Mouse (Mus musculus): ENCODE data around the gene Rere.
"Not testable (repeated sequence)": the region's sequence is repeated elsewhere in the genome, so short reads cannot be mapped to it uniquely, and the experiment has no call there.

Gene Rere

DNA sequence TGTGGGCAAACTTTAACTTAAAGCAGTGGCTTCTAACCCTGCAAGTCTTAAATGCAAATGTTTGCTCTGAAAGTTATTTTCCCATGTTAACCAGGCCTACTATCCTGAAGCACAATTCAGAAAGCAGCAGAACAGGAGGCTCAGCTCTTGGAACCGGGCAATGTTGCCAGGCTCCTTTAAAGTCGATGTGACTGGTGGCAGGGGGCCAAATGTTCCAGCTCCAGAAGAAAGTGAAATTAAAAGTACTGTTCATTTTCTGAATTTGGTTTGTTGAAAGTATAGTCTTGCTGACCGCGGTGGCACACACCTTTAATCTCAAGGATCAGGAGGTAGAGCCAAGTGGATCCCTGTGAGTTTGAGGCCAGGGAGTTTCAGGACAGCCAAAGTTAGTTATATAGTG lies 180.9 kb downstream of the Rere start:
- DNase-seq (ENCODE audit: low spot score), result peak; percentile 17

DNA sequence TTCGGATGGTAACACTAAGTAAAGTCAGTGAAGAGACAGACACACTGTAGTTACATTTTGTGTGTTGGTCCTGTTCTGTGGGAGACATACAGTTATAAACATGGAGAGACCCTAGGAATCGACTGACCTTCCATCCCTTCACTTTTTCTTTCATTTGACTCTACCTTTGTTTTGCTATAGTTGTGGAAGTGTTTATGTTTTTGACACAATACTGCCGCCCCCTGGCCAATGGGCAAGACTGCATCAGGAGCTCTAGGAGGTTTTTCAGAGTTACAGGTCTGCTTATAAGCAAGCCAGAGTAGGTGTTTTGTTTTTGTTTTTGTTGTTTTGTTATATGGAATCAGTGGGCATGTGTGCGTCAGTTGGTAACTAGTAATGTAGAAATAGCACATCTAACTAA lies 184.3 kb downstream of the Rere start:
- DNase-seq (ENCODE audit: low spot score), result peak; percentile 54

GRCm38 (mm10) chr4:150469274-150469673 lies 187.8 kb downstream of the Rere start:
- no peak for DNase-seq (ENCODE audit: low spot score)

GRCm38 (mm10) chr4:150470674-150471328 lies 189.4 kb downstream of the Rere start:
- DNase-seq (ENCODE audit: low spot score), result no peak

GRCm38 (mm10) chr4:150472751-150473436 lies 191.4 kb downstream of the Rere start:
- DNase-seq (ENCODE audit: low spot score), result no peak

DNA sequence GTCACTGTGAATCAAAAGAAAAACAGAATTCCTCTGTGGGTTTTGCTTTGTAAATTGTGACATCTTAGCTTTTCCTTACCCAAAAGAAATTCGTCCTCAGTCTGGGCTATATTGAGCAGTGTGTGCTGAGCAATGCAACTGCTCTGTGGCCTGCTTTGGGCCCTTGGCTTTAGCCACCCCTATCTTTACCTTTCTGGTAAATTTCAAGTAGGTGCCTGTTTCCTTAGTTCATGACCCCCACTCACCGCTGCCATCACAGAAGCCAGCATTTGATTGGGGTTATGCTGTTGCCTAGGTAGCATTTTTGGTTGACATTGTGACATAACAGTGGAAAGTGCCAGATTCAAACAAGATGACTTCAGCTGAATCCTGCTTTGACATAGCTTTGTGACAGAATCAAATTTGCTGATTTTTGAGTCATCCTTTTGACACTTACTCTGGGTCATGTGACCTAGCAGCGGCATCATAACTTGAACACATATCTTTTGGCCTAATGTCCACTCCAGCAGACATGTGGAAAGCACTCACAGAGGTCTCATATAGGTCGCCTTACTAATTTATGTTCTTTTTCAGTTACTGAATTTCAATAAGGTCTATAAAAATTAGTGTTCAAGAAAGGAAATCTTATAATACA lies 192.1 kb downstream of the Rere start:
- no peak for DNase-seq (ENCODE audit: low spot score)

DNA sequence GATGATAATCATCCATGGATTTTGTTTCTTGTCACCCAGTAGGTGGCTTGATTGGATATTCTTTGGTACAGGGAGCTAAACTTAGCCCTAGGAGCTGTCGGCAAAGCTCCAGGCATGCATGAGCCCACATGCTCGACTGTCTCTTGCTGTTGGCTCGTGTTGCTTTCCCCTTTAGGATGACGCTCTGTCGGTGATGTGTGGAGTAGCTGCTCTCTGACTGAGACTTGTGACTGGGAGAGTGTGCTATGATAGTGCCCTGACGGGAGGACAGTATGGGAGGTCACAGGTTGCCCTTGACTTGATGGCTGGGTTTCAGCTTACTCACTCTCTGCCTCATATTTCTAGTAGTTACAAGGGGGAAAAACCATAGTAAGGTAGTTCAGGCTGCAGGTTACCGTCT lies 192.6 kb downstream of the Rere start:
- no peak for DNase-seq (ENCODE audit: low spot score)

- no peak for DNase-seq (ENCODE audit: low spot score)
These were observed 194.8 kb downstream of the Rere start for GRCm38 (mm10) chr4:150476258-150476657.

GRCm38 (mm10) chr4:150478006-150478405 lies 196.6 kb downstream of the Rere start:
- DNase-seq (ENCODE audit: low spot score), result no peak

GRCm38 (mm10) chr4:150483081-150483480 lies 201.6 kb downstream of the Rere start:
- DNase-seq (ENCODE audit: low spot score), result not testable (repeated sequence)

DNA sequence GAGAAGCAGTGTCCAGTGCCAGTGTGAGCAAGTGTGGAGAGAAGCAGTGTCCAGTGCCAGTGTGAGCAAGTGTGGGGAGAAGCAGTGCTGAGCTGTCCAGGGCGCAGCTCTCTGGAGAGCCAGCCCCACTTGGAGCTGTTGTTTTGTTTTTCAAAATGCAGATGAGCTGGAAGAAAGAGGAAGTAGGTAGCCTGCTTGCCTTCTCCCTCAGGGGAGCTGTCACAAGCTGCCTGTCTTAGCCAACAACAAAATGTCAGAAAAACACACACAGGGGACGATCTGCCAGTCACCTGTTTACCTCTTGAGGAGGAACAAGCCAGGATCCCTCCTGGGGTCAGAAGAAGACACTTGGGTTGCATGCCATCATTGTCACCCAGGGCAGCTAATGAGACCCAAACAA lies 204.7 kb downstream of the Rere start:
- DNase-seq (ENCODE audit: low spot score), result no peak

DNA sequence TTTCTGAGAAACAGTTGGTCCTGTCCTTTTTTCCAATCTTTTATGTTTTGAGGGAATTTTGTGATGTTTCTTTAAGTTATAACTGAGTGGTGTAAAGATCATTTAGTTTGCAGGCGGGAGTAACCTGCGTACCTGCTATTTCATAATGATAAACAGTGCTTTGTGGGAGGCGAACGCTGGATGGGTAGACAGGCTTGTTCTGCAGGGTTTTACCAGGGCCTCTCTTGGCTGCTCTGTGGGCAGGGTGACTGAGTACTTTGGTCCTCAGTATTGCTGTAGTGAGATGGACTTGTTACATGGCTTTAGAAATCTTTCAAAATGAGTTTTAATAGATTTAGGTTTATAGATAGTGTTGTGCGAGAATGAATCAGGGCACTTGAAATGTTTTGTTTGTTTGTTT lies 205.7 kb downstream of the Rere start:
- DNase-seq (ENCODE audit: low spot score), result no peak

DNA sequence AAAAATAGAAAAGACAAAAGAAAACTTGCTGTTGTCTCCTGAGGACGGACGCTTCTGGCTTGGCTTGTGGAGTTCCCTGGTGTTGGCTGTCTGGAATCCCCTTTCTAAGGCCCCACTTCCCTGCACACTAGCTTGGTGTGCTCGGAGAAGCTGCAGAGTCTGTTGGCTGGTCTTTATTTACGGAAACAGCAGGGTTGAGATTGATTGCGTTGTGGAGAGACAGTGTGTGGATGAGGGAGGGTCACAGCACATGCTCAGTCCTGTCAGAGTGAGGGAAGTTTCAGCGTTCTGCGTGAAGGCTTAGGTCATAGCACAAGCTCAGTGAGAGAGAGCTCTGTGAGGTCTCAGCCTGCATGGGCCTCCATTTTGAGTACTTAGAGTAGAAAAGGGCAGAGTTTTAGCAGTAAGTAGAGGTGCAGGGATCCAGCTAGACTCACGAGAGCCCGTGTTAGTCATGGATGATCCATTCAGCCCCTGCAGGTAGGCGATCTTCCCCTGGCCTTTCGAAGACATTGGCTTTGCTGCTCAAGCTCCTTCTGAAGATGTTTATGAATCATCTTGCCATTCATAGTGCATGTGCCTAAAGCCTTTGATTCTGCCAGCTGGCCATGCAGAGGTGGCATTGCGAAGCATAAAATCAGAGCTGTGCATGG lies 206.8 kb downstream of the Rere start:
- DNase-seq (ENCODE audit: low spot score), result peak; percentile 55

- no peak for DNase-seq (ENCODE audit: low spot score)
These were observed 207.3 kb downstream of the Rere start for GRCm38 (mm10) chr4:150488767-150489166.

DNA sequence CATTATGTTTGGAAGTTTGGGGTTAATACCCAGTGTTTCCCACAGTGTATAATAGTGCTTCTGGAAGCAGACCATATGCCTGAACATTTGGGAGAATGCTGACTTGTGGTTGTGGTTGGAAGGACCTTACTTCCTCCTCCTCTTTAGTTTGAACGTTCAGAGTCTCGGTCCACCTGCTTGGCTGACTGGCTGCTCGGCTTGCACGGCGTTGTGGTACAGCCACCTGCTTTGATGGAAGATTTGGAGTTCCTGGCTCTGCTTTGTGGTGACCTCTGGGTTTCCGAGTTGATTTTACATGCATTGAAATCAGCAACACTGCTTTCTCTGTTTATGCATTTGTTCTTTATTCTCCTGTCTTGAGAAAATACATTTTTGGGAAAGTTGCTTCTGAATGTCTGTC lies 208.6 kb downstream of the Rere start:
- no peak for DNase-seq (ENCODE audit: low spot score)

GRCm38 (mm10) chr4:150491710-150492109 lies 210.3 kb downstream of the Rere start:
- no peak for DNase-seq (ENCODE audit: low spot score)

GRCm38 (mm10) chr4:150493258-150493937 lies 212.0 kb downstream of the Rere start:
- no peak for DNase-seq (ENCODE audit: low spot score)

DNA sequence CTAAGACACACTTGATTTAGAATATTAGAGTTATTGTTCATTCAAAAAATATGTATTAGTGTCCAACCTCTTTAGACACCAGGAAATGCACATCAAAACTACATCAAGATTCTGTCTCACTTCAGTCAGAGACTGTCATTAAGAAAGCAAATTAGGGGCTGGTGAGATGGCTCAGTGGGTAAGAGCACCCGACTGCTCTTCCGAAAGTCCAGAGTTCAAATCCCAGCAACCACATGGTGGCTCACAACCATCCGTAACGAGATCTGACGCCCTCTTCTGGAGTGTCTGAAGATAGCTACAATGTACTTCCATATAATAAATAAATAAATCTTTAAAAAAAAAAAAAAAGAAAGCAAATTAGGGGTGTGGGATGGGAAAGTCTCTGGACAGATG lies 212.5 kb downstream of the Rere start:
- DNase-seq (ENCODE audit: low spot score), result not testable (repeated sequence)

- no peak for DNase-seq (ENCODE audit: low spot score)
These were observed 214.1 kb downstream of the Rere start for GRCm38 (mm10) chr4:150495568-150495967.

DNA sequence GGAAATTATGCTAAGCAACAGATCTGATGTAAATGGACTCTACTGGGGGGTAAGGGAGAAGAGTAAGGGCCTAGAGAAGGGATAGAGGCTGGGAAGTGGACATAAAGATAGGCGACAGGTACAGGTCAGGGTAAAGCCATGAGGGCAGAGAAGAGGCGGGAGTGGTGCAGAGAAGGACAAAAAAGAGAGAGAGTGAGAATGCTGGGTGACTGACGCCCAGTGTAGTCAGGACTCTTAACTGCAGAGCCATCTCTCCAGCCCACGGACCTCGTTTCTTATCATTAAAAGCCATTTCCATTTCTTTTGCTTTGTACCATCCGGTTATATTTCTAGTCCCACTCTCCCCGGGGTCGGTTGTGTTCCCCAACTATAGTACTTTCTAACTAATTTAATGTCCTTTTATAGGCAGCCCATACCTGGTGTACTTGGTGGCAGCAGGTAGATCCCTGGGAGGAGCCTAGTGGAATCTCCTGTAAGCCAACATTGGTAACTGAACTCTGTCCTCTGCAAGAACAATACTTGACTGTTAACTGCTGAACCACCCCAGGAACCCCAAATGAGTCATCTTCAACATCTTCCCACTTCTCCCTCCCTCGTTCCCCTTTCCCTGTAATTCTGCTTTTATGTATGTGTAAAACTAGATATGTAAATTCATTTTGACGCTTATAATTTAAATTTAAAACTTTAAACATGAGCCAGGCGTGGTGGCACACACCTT lies 223.0 kb downstream of the Rere start:
- no peak for DNase-seq (ENCODE audit: low spot score)

- DNase-seq (ENCODE audit: low spot score), result no peak
These were observed 227.7 kb downstream of the Rere start for GRCm38 (mm10) chr4:150509026-150509712.
